Mouse (Mus musculus): ENCODE measurements around the gene Snapc4. TPM values are rescaled to one million over a fixed set of nuclear protein-coding genes. Genes with fewer than 3 reads are reported as not detected.

Snapc4 gene
- total and polyA plus RNA-seq, 2 experiments from 2014 or later = 29.1 to 44.7 TPM

GRCm38 (mm10) chr2:26320245-26321185, 59.9 kb downstream of the Snapc4 start:
- Histone ChIP-seq H3K4me2 (ENCODE audit: low read depth, low read length, poor library complexity, severe bottlenecking) (no peak overlapping the region), H3K36me3 (ENCODE audit: insufficient read depth, low read length) (peaks cover 32% of the 10 kb centered on the region), H3K9ac (replicated peaks; ENCODE audit: low read length, poor library complexity, severe bottlenecking) (no peak overlapping the region), H3K4me3 (ENCODE audit: low read depth, low read length) (no peak overlapping the region), H3K27me3 (ENCODE audit: insufficient read depth, low read length) (no peaks in the 10 kb centered on the region), H3K4me1 (ENCODE audit: insufficient read depth, low read length) (peaks cover 27% of the 10 kb centered on the region), H3K9me3 (ENCODE audit: low read length) (no peaks in the 10 kb centered on the region), H3K27ac (ENCODE audit: low read depth, low read length) (no peak overlapping the region)
- ATAC-seq (ENCODE audit: low FRiP score) (no peak), DNase-seq (ENCODE audit: low spot score) (no peak)
- 82% methylated on average over 14 of the region's 14 CpGs for whole genome bisulfite sequencing
- no peak for TF ChIP-seq CTCF (IDR thresholded peaks at IDR 0.05)

GRCm38 (mm10) chr2:26319519-26320244, 60.8 kb downstream of the Snapc4 start:
- peaks cover 27% of the 10 kb centered on the region for H3K4me1 ChIP-seq (ENCODE audit: insufficient read depth, low read length)

GRCm38 (mm10) chr2:26319109-26319508, 61.3 kb downstream of the Snapc4 start:
- peaks cover 27% of the 10 kb centered on the region for H3K4me1 ChIP-seq (ENCODE audit: insufficient read depth, low read length)
- no peak for ATAC-seq (ENCODE audit: low FRiP score)
- no peak overlapping the region for H3K4me2 ChIP-seq (ENCODE audit: low read depth, low read length, poor library complexity, severe bottlenecking)
- H3K27me3 ChIP-seq (ENCODE audit: insufficient read depth, low read length) = no peaks in the 10 kb centered on the region
- no peak for TF ChIP-seq CTCF (IDR thresholded peaks at IDR 0.05)
- H3K4me3 ChIP-seq (ENCODE audit: low read depth, low read length) = no peak overlapping the region
- H3K27ac ChIP-seq (ENCODE audit: low read depth, low read length) = 0 out of 2 replicates have a peak overlapping the region, but pooled peaks have one; percentile 2
- no peak overlapping the region for H3K9ac ChIP-seq (replicated peaks; ENCODE audit: low read length, poor library complexity, severe bottlenecking)
- peaks cover 17% of the 10 kb centered on the region for H3K36me3 ChIP-seq (ENCODE audit: insufficient read depth, low read length)
- DNase-seq (ENCODE audit: low spot score) = no peak
- 87% methylated on average over 9 of the region's 9 CpGs for WGBS
- no peaks in the 10 kb centered on the region for H3K9me3 ChIP-seq (ENCODE audit: low read length)

More at GRCm38 (mm10) chr2:26319519-26320244, 60.8 kb downstream of the Snapc4 start:
- H3K27me3 ChIP-seq (ENCODE audit: insufficient read depth, low read length) = no peaks in the 10 kb centered on the region
- WGBS = 75% methylated on average over 13 of the region's 13 CpGs
- peaks cover 23% of the 10 kb centered on the region for H3K36me3 ChIP-seq (ENCODE audit: insufficient read depth, low read length)
- TF ChIP-seq CTCF (IDR thresholded peaks at IDR 0.05) = no peak
- H3K4me2 ChIP-seq (ENCODE audit: low read depth, low read length, poor library complexity, severe bottlenecking) = no peak overlapping the region
- H3K27ac ChIP-seq (ENCODE audit: low read depth, low read length) = 0 out of 2 replicates have a peak overlapping the region, but pooled peaks have one; percentile 2
- no peak for ATAC-seq (ENCODE audit: low FRiP score)
- H3K4me3 ChIP-seq (ENCODE audit: low read depth, low read length) = no peak overlapping the region
- no peak for DNase-seq (ENCODE audit: low spot score)
- no peaks in the 10 kb centered on the region for H3K9me3 ChIP-seq (ENCODE audit: low read length)
- no peak overlapping the region; the same call in 1 of the 2 replicates for H3K9ac ChIP-seq (replicated peaks; ENCODE audit: low read length, poor library complexity, severe bottlenecking)

- no peak for ATAC-seq (ENCODE audit: low FRiP score)
- H3K27ac ChIP-seq (ENCODE audit: low read depth, low read length) = no peak overlapping the region
- no peak for TF ChIP-seq CTCF (IDR thresholded peaks at IDR 0.05)
- H3K4me1 ChIP-seq (ENCODE audit: insufficient read depth, low read length) = peaks cover 27% of the 10 kb centered on the region
- no peak overlapping the region; the same call in 1 of the 2 replicates for H3K4me3 ChIP-seq (ENCODE audit: low read depth, low read length)
- H3K27me3 ChIP-seq (ENCODE audit: insufficient read depth, low read length) = no peaks in the 10 kb centered on the region
- DNase-seq (ENCODE audit: low spot score) = no peak
- peaks cover 8% of the 10 kb centered on the region for H3K36me3 ChIP-seq (ENCODE audit: insufficient read depth, low read length)
- H3K4me2 ChIP-seq (ENCODE audit: low read depth, low read length, poor library complexity, severe bottlenecking) = peak overlapping the region; percentile 94
- WGBS = 88% methylated on average over 3 of the region's 3 CpGs
- 0 out of 2 replicates have a peak overlapping the region, but pooled peaks have one; percentile 98 for H3K9ac ChIP-seq (replicated peaks; ENCODE audit: low read length, poor library complexity, severe bottlenecking)
- no peaks in the 10 kb centered on the region for H3K9me3 ChIP-seq (ENCODE audit: low read length)
Measured at GRCm38 (mm10) chr2:26317991-26318672, 62.3 kb downstream of the Snapc4 start.

DNA sequence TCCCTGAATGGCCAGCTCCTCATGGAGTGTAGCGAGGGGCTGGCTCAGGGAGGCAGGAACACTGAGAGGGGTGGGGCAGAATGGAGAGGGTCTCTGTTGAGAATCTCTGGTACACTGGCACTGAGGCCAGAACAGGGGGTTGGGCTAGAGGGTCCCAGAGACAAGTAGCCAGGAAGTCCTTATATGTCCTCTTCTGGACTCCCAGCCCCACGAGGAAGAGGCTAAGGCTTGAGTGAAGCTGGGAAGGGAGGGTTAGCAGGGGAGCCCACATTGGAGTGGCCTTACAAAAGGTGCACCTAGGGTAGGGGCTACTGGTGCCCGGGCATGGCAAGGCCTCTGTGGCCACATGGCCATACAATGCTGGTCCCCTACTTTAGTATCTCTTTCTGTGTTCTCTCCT, 63.1 kb downstream of the Snapc4 start:
- no peaks in the 10 kb centered on the region for H3K9me3 ChIP-seq (ENCODE audit: low read length)
- WGBS = 58% methylated on average over 3 of the region's 3 CpGs
- H3K36me3 ChIP-seq (ENCODE audit: insufficient read depth, low read length) = peaks cover 2% of the 10 kb centered on the region; the same call in 1 of the 2 replicates
- DNase-seq (ENCODE audit: low spot score) (no peak), ATAC-seq (ENCODE audit: low FRiP score) (no peak)
- H3K27ac ChIP-seq (ENCODE audit: low read depth, low read length) = no peak overlapping the region
- peak overlapping the region; percentile 98 for H3K9ac ChIP-seq (replicated peaks; ENCODE audit: low read length, poor library complexity, severe bottlenecking)
- H3K4me3 ChIP-seq (ENCODE audit: low read depth, low read length) = peak overlapping the region; percentile 83
- peak overlapping the region; percentile 94 for H3K4me2 ChIP-seq (ENCODE audit: low read depth, low read length, poor library complexity, severe bottlenecking)
- no peaks in the 10 kb centered on the region for H3K27me3 ChIP-seq (ENCODE audit: insufficient read depth, low read length)
- H3K4me1 ChIP-seq (ENCODE audit: insufficient read depth, low read length) = peaks cover 27% of the 10 kb centered on the region
- TF ChIP-seq CTCF (IDR thresholded peaks at IDR 0.05) = no peak

All from midbrain, postnatal 0 days (tissue).